Mouse (Mus musculus): ENCODE data around the gene Cdrt4. TPM values are rescaled to one million over a fixed set of nuclear protein-coding genes. Genes with fewer than 3 reads are reported as not detected.

Cdrt4 gene
- total RNA-seq (2023): not detected

GRCm38 (mm10) chr11:62951012-62951411 lies at the start of gene Cdrt4:
Gene Cdrt4, plus strand, starts transcription at chr11:62951193.

Other genes with a start within 250 kb of the Cdrt4 start
- 14.8 TPM for gene Zfp287, start 219.3 kb upstream of the Cdrt4 start, total RNA-seq (2023)
- not detected for gene Gm10428, start 198.1 kb upstream of the Cdrt4 start, total RNA-seq (2023)
- 4.2 TPM for gene Zfp286, start 161.7 kb upstream of the Cdrt4 start, total RNA-seq (2023)
- 1.1 TPM for gene Trim16, start 131.0 kb upstream of the Cdrt4 start, total RNA-seq (2023)
- 6.1 TPM for gene Fbxw10, start 104.1 kb upstream of the Cdrt4 start, total RNA-seq (2023)
- 13.8 TPM for gene Tvp23b, start 71.7 kb upstream of the Cdrt4 start, total RNA-seq (2023)
- not detected for gene Tekt3, start 110.5 kb downstream of the Cdrt4 start, total RNA-seq (2023)
- not detected for gene Pmp22, start 177.8 kb downstream of the Cdrt4 start, total RNA-seq (2023)